Mouse (Mus musculus) thymus, adult 2 months (tissue): ENCODE data around the gene Gm28230.

Experiments used
- CTCF ChIP-seq: fragments of 200-500 bp; IDR thresholded peaks from 2 replicates; pipeline ENCODE4 v1.5.1; 2012; ENCODE audit warnings: mild to moderate bottlenecking, control low read depth, low read length, moderate library complexity, borderline replicate concordance; ENCODE audit not compliant: control insufficient read depth, poor library complexity, insufficient read depth; ENCODE audit errors: extremely low read depth
- POLR2A ChIP-seq: fragments of 200-500 bp; IDR thresholded peaks from 2 replicates; pipeline ENCODE4 v1.6.1; 2012; ENCODE audit warnings: mild to moderate bottlenecking, low read length, control low read depth, moderate library complexity; ENCODE audit not compliant: control insufficient read depth, poor library complexity, insufficient read depth; ENCODE audit errors: extremely low read depth

GRCm38 (mm10) chr2:74704999-74705466 is 21.5 kb upstream of the Gm28230 start:
- TF ChIP-seq POLR2A (no peak), CTCF (no peak)
